Mouse (Mus musculus) hindbrain, postnatal 0 days (tissue): ENCODE data around the gene Matn3. TPM values are rescaled to one million over a fixed set of nuclear protein-coding genes. Genes with fewer than 3 reads are reported as not detected.

Experiments
- ATAC-seq: fragments of 200-750 bp; cut with Nextera tagmentation; 2 replicates; pipeline ENCODE4 v1.8.0; 2017; ENCODE audit warnings: mild to moderate bottlenecking, moderate TSS enrichment, moderate library complexity
- DNase-seq: peaks from one replicate; pipeline ENCODE4 v3.0.0-alpha.2; 2015; ENCODE audit warnings: low spot score
- H3K27ac ChIP-seq: fragments of 300-500 bp; sonication (generic); 2 replicates; pipeline ENCODE4 v1.5.1; 2014; ENCODE audit warnings: mild to moderate bottlenecking
- H3K27me3 ChIP-seq: fragments of 300-500 bp; sonication (generic); 2 replicates; pipeline ENCODE4 v1.6.1; 2014; ENCODE audit warnings: low read length, mixed read lengths; ENCODE audit not compliant: insufficient read depth
- H3K36me3 ChIP-seq: fragments of 300-500 bp; sonication (generic); 2 replicates; pipeline ENCODE4 v1.6.1; 2014; ENCODE audit warnings: low read length, mixed read lengths; ENCODE audit not compliant: insufficient read depth
- H3K4me1 ChIP-seq: fragments of 300-500 bp; sonication (generic); 2 replicates; pipeline ENCODE4 v1.6.1; 2014; ENCODE audit warnings: antibody characterized with exemption, low read length, mixed read lengths; ENCODE audit not compliant: insufficient read depth
- H3K4me2 ChIP-seq: fragments of 300-500 bp; sonication (generic); 2 replicates; pipeline ENCODE4 v1.6.1; 2014; ENCODE audit warnings: low read depth, mild to moderate bottlenecking, low read length, moderate library complexity, mixed read lengths
- H3K4me3 ChIP-seq: fragments of 300-500 bp; sonication (generic); 2 replicates; pipeline ENCODE4 v1.5.1; 2014; ENCODE audit warnings: low read length
- H3K9ac ChIP-seq: fragments of 300-500 bp; sonication (generic); replicated peaks from 2 replicates; pipeline ENCODE4 v1.6.1; 2014; ENCODE audit warnings: mild to moderate bottlenecking, low read length, moderate library complexity, mixed read lengths
- H3K9me3 ChIP-seq: fragments of 300-500 bp; sonication (generic); 2 replicates; pipeline ENCODE4 v1.6.1; 2016; ENCODE audit warnings: low read length, mixed read lengths
- CTCF ChIP-seq: IDR thresholded peaks from 2 replicates; pipeline ENCODE4 v1.5.1; 2016; ENCODE audit warnings: antibody characterized with exemption, control low read depth, low read depth
- WGBS: fragments of 180-500 bp; shearing (Covaris S2); extraction: QIAGEN DNeasy Blood & Tissue Kit; methylation state at CpG from one replicate; pipeline ENCODE4 v1.1.7; 2014; 5-methylcytosine and 5-hydroxymethylcytosine counted together
- polyA plus RNA-seq: library from polyadenylated mRNA; unstranded; fragments of >200 nt; fragmentation: Nextera tagmentation; extraction: Ambion mirVana; gene quantifications from 2 replicates; pipeline ENCODE4 v1.2.1, GENCODE M21; 2015
- total RNA-seq: library from RNA; depleted of rRNA; stranded (reverse); fragments of >200 nt; gene quantifications from 2 replicates; pipeline ENCODE4 v1.2.3, GENCODE M21; 2014

Matn3 gene
- total and polyA plus RNA-seq, 2 experiments from 2014 or later = 0.10 to 0.31 TPM

- no peak overlapping the region for H3K4me3 ChIP-seq
- H3K27ac ChIP-seq = peak overlapping the region; percentile 62; the same call in 1 of the 2 replicates
- peak overlapping the region; percentile 38; the same call in 1 of the 2 replicates for H3K9ac ChIP-seq
- no peaks in the 10 kb centered on the region for H3K9me3 ChIP-seq
- peaks cover 13% of the 10 kb centered on the region for H3K4me1 ChIP-seq
- H3K27me3 ChIP-seq = no peaks in the 10 kb centered on the region
- ATAC-seq = peak; percentile 81
- H3K4me2 ChIP-seq = peak overlapping the region; percentile 33; the same call in 1 of the 2 replicates
- peak; percentile 52 for DNase-seq
- no peak for TF ChIP-seq CTCF
- WGBS = 10% methylated on average over 16 of the region's 16 CpGs
- no peaks in the 10 kb centered on the region for H3K36me3 ChIP-seq
Observed at GRCm38 (mm10) chr12:8912860-8913685, 34.7 kb upstream of the Matn3 start.

GRCm38 (mm10) chr12:8913701-8914340 is 33.9 kb upstream of the Matn3 start:
- Histone ChIP-seq H3K4me3 (no peak overlapping the region), H3K4me2 (no peak overlapping the region), H3K27me3 (no peaks in the 10 kb centered on the region), H3K4me1 (peaks cover 13% of the 10 kb centered on the region), H3K27ac (peak overlapping the region; percentile 51; the same call in 1 of the 2 replicates), H3K36me3 (no peaks in the 10 kb centered on the region), H3K9me3 (no peaks in the 10 kb centered on the region), H3K9ac (no peak overlapping the region)
- WGBS = 67% methylated on average over 9 of the region's 9 CpGs
- ATAC-seq (no peak), DNase-seq (peak; percentile 14)
- peak; percentile 16; the same call in 1 of the 2 replicates for TF ChIP-seq CTCF

- no peak overlapping the region for H3K9ac ChIP-seq
- ATAC-seq (peak; percentile 79), DNase-seq (peak; percentile 75)
- no peak overlapping the region for H3K4me2 ChIP-seq
- 11% methylated on average over 5 of the region's 5 CpGs for WGBS
- no peak overlapping the region for H3K4me3 ChIP-seq
- H3K27me3 ChIP-seq = no peaks in the 10 kb centered on the region
- H3K4me1 ChIP-seq = peaks cover 13% of the 10 kb centered on the region
- H3K36me3 ChIP-seq = no peaks in the 10 kb centered on the region
- H3K27ac ChIP-seq = peak overlapping the region; percentile 52
- no peaks in the 10 kb centered on the region for H3K9me3 ChIP-seq
- TF ChIP-seq CTCF = no peak
Observed at GRCm38 (mm10) chr12:8916378-8916777, 31.4 kb upstream of the Matn3 start.

GRCm38 (mm10) chr12:8919231-8919630 is 28.5 kb upstream of the Matn3 start:
- no peak for DNase-seq
- Histone ChIP-seq H3K36me3 (no peaks in the 10 kb centered on the region), H3K4me3 (no peak overlapping the region), H3K9ac (no peak overlapping the region), H3K4me2 (no peak overlapping the region), H3K4me1 (peaks cover 16% of the 10 kb centered on the region), H3K27ac (no peak overlapping the region), H3K27me3 (no peaks in the 10 kb centered on the region), H3K9me3 (no peaks in the 10 kb centered on the region)
- no peak for TF ChIP-seq CTCF
- WGBS = 98% methylated on average over 3 of the region's 3 CpGs
- no peak for ATAC-seq

GRCm38 (mm10) chr12:8920996-8921393 is 26.7 kb upstream of the Matn3 start:
- H3K9ac ChIP-seq = peak overlapping the region; percentile 58
- TF ChIP-seq CTCF = no peak
- no peaks in the 10 kb centered on the region for H3K36me3 ChIP-seq
- peak overlapping the region; percentile 59 for H3K4me2 ChIP-seq
- H3K4me1 ChIP-seq = peaks cover 20% of the 10 kb centered on the region
- no peaks in the 10 kb centered on the region for H3K27me3 ChIP-seq
- H3K9me3 ChIP-seq = no peaks in the 10 kb centered on the region
- 22% methylated on average over 1 of the region's 1 CpGs for WGBS
- no peak for DNase-seq
- peak overlapping the region; percentile 97 for H3K27ac ChIP-seq
- ATAC-seq = no peak
- H3K4me3 ChIP-seq = peak overlapping the region; percentile 91

GRCm38 (mm10) chr12:8921394-8922368 is 26.0 kb upstream of the Matn3 start, which contains the start of gene Laptm4a:
TSS of gene Laptm4a (plus strand) at chr12:8921664.
- peaks cover 14% of the 10 kb centered on the region for H3K4me1 ChIP-seq
- DNase-seq = peak; percentile 98

More at GRCm38 (mm10) chr12:8921394-8922368, 26.0 kb upstream of the Matn3 start, which contains the start of gene Laptm4a:
- Histone ChIP-seq H3K9ac (peak within 1 kb of the TSS; percentile 96), H3K27ac (peak within 1 kb of the TSS; percentile 97), H3K4me2 (peak within 1 kb of the TSS; percentile 89), H3K4me3 (peak within 1 kb of the TSS; percentile 91), H3K27me3 (no peaks in the 10 kb centered on the region), H3K36me3 (no peaks in the 10 kb centered on the region), H3K9me3 (no peaks in the 10 kb centered on the region)
- WGBS = under 1% methylated on average over 73 of the region's 73 CpGs
- peak; percentile 99 for ATAC-seq
- 0 out of 2 replicates have a peak, but pooled peaks have one; percentile 8 for TF ChIP-seq CTCF
